Mouse (Mus musculus) lung, postnatal 0 days (tissue): ENCODE measurements around the gene Nipal4. TPM values are rescaled to one million over a fixed set of nuclear protein-coding genes. Genes with fewer than 3 reads are reported as not detected.

ENCODE experiments used
- ATAC-seq: fragments of 200-750 bp; cut with Nextera tagmentation; 2 replicates; pipeline ENCODE4 v1.8.0; 2017; ENCODE audit warnings: moderate library complexity
- DNase-seq: peaks from one replicate; pipeline ENCODE4 v3.0.0-alpha.2; 2016; ENCODE audit warnings: low spot score
- H3K27ac ChIP-seq: fragments of 300-500 bp; sonication (generic); 2 replicates; pipeline ENCODE4 v1.5.1; 2014; ENCODE audit warnings: antibody characterized with exemption, mild to moderate bottlenecking, low read length, mixed read lengths
- H3K27me3 ChIP-seq: fragments of 300-500 bp; sonication (generic); replicated peaks from 2 replicates; pipeline ENCODE4 v1.6.1; 2014; ENCODE audit warnings: low read length, mixed read lengths; ENCODE audit not compliant: insufficient read depth
- H3K36me3 ChIP-seq: fragments of 300-500 bp; sonication (generic); 2 replicates; pipeline ENCODE4 v1.6.1; 2014; ENCODE audit warnings: low read length, mixed read lengths; ENCODE audit not compliant: insufficient read depth
- H3K4me1 ChIP-seq: fragments of 300-500 bp; sonication (generic); 2 replicates; pipeline ENCODE4 v1.6.1; 2014; ENCODE audit warnings: antibody characterized with exemption, low read depth, low read length, mixed read lengths; ENCODE audit not compliant: insufficient read depth
- H3K4me2 ChIP-seq: fragments of 300-500 bp; sonication (generic); replicated peaks from 2 replicates; pipeline ENCODE4 v1.6.1; 2014; ENCODE audit warnings: low read depth, mild to moderate bottlenecking, low read length, moderate library complexity, mixed read lengths
- H3K4me3 ChIP-seq: fragments of 300-500 bp; sonication (generic); 2 replicates; pipeline ENCODE4 v1.5.1; 2014; ENCODE audit warnings: low read depth, low read length
- H3K9ac ChIP-seq: fragments of 300-500 bp; sonication (generic); replicated peaks from 2 replicates; pipeline ENCODE4 v1.6.1; 2014; ENCODE audit warnings: low read depth, mild to moderate bottlenecking
- H3K9me3 ChIP-seq: fragments of 300-500 bp; sonication (generic); 2 replicates; pipeline ENCODE4 v1.6.1; 2016; ENCODE audit warnings: low read length, mixed read lengths
- CTCF ChIP-seq: IDR thresholded peaks from 2 replicates; pipeline ENCODE4 v1.5.1; 2016; ENCODE audit warnings: antibody characterized with exemption, mild to moderate bottlenecking
- EP300 ChIP-seq: IDR thresholded peaks from 2 replicates; pipeline ENCODE4 v1.6.1; 2016; ENCODE audit warnings: antibody characterized with exemption, mild to moderate bottlenecking, control low read depth
- WGBS: fragments of 180-500 bp; shearing (Covaris S2); extraction: QIAGEN DNeasy Blood & Tissue Kit; methylation state at CpG from one replicate; pipeline ENCODE4 v1.1.7; 2014; 5-methylcytosine and 5-hydroxymethylcytosine counted together
- polyA plus RNA-seq: library from polyadenylated mRNA; unstranded; fragments of >200 nt; fragmentation: Nextera tagmentation; extraction: Ambion mirVana; gene quantifications from 2 replicates; pipeline ENCODE4 v1.2.1, GENCODE M21; 2015

Gene Nipal4
- polyA plus RNA-seq, 1 experiment from 2014 or later, result 0.41 TPM

- no peaks in the 10 kb centered on the region for H3K36me3 ChIP-seq
- no peak for TF ChIP-seq CTCF
- TF ChIP-seq EP300, result no peak
- H3K9me3 ChIP-seq, result no peaks in the 10 kb centered on the region
- no peak for DNase-seq
- H3K27me3 ChIP-seq, result no peaks in the 10 kb centered on the region
- whole genome bisulfite sequencing, result 84% methylated on average over 7 of the region's 7 CpGs
- H3K9ac ChIP-seq, result no peak overlapping the region
- ATAC-seq, result no peak
- H3K4me2 ChIP-seq, result no peak overlapping the region
- no peak overlapping the region for H3K4me3 ChIP-seq
- peaks cover 9% of the 10 kb centered on the region; the same call in 1 of the 2 replicates for H3K4me1 ChIP-seq
- peak overlapping the region; percentile 73; the same call in 1 of the 2 replicates for H3K27ac ChIP-seq
Observed at GRCm38 (mm10) chr11:46114221-46114620, 52.1 kb downstream of the Nipal4 start.

DNA sequence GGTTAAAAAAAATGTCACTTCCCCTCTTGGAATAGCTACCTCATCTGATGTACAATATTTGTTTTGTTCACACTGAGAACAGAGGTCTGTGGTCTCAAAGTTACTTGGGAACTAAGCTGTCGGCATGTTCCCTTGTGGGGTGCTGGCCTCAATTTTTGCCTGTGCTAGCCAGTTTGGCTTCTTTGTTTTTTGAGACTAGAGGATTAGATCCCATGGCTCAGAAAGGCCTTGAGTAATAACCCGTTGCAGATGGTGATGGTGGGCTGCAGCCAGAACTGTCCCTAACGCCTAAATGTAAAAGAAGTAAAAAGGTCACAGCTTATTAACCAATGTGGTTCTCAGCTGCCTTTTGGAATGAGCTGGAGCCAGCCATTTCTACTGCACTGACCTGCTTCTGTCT is 53.1 kb downstream of the Nipal4 start:
- H3K36me3 ChIP-seq, result no peaks in the 10 kb centered on the region
- no peak for ATAC-seq
- DNase-seq, result no peak
- whole genome bisulfite sequencing, result 61% methylated on average over 3 of the region's 3 CpGs
- H3K4me1 ChIP-seq, result peaks cover 9% of the 10 kb centered on the region; the same call in 1 of the 2 replicates
- no peak overlapping the region for H3K9ac ChIP-seq
- H3K27me3 ChIP-seq, result no peaks in the 10 kb centered on the region
- TF ChIP-seq EP300, result no peak
- no peak for TF ChIP-seq CTCF
- no peak overlapping the region for H3K4me3 ChIP-seq
- H3K9me3 ChIP-seq, result no peaks in the 10 kb centered on the region
- H3K4me2 ChIP-seq, result no peak overlapping the region
- H3K27ac ChIP-seq, result no peak overlapping the region

DNA sequence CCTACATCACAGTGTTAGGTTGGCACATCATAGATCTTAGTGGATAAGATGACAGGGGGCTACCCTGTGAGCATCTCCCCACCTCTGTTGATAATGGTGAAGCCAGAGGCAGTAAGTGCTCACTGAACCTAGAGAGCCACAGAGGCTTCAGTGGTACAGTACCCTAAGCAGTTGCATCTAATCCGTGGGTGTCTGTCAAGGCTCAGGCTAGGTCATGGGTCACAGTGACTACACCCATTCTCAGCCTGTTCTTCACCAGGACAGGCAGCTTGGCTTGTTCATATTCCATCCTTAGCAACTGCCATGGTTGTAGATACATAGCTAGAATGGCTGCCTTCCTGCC is 55.4 kb downstream of the Nipal4 start:
- DNase-seq (no peak), ATAC-seq (no peak)
- Histone ChIP-seq H3K27me3 (no peaks in the 10 kb centered on the region), H3K4me3 (no peak overlapping the region), H3K9me3 (no peaks in the 10 kb centered on the region), H3K4me1 (peaks cover 9% of the 10 kb centered on the region; the same call in 1 of the 2 replicates), H3K4me2 (no peak overlapping the region), H3K36me3 (no peaks in the 10 kb centered on the region), H3K9ac (no peak overlapping the region), H3K27ac (no peak overlapping the region)
- WGBS, result 70% methylated on average over 1 of the region's 1 CpGs
- TF ChIP-seq EP300 (no peak), CTCF (no peak)

- peak; percentile 46 for ATAC-seq
- Histone ChIP-seq H3K36me3 (no peaks in the 10 kb centered on the region), H3K9ac (no peak overlapping the region), H3K4me3 (no peak overlapping the region), H3K27ac (no peak overlapping the region), H3K27me3 (no peaks in the 10 kb centered on the region), H3K4me1 (peaks cover 9% of the 10 kb centered on the region; the same call in 1 of the 2 replicates), H3K9me3 (no peaks in the 10 kb centered on the region), H3K4me2 (no peak overlapping the region)
- DNase-seq, result peak; percentile 43
- WGBS, result 53% methylated on average over 8 of the region's 8 CpGs
- TF ChIP-seq EP300 (peak; percentile 50; the same call in 1 of the 2 replicates), CTCF (no peak)
Observed at GRCm38 (mm10) chr11:46110156-46110944, 56.0 kb downstream of the Nipal4 start.

GRCm38 (mm10) chr11:46109206-46109605 is 57.1 kb downstream of the Nipal4 start:
- Histone ChIP-seq H3K27ac (no peak overlapping the region), H3K9ac (no peak overlapping the region), H3K4me1 (no peaks in the 10 kb centered on the region), H3K4me2 (no peak overlapping the region), H3K27me3 (no peaks in the 10 kb centered on the region), H3K36me3 (no peaks in the 10 kb centered on the region), H3K4me3 (no peak overlapping the region), H3K9me3 (no peaks in the 10 kb centered on the region)
- no peak for DNase-seq
- 81% methylated on average over 5 of the region's 5 CpGs for WGBS
- TF ChIP-seq EP300 (no peak), CTCF (no peak)
- no peak for ATAC-seq

GRCm38 (mm10) chr11:46107046-46107445 is 59.3 kb downstream of the Nipal4 start:
- TF ChIP-seq EP300, result no peak
- ATAC-seq (no peak), DNase-seq (no peak)
- H3K36me3 ChIP-seq, result 0 out of 2 replicates have a peak, but pooled peaks cover 4% of the 10 kb centered on the region
- no peak overlapping the region for H3K9ac ChIP-seq
- H3K4me1 ChIP-seq, result no peaks in the 10 kb centered on the region
- no peak overlapping the region for H3K4me3 ChIP-seq
- WGBS, result 100% methylated on average over 1 of the region's 1 CpGs
- H3K9me3 ChIP-seq, result no peaks in the 10 kb centered on the region
- no peak overlapping the region for H3K27ac ChIP-seq
- no peak overlapping the region for H3K4me2 ChIP-seq
- H3K27me3 ChIP-seq, result no peaks in the 10 kb centered on the region
